Mouse (Mus musculus) C2C12 (cell line): ENCODE measurements at regions not wholly inside any gene's neighbourhood (a gene's known extent, or its start where the extent isn't known, plus 50 kb on each side); places are given as distances from the start of the nearest gene placed in this dataset.

ENCODE experiments used
- CTCF ChIP-seq: IDR thresholded peaks from one replicate; pipeline ENCODE4 v1.5.1; 2011; ENCODE audit not compliant: control insufficient read depth, insufficient read depth, insufficient read length
- MAX ChIP-seq: IDR thresholded peaks from one replicate; pipeline ENCODE4 v1.6.1; 2011; ENCODE audit warnings: mild to moderate bottlenecking, control low read depth
- USF1 ChIP-seq: IDR thresholded peaks from one replicate; pipeline ENCODE4 v1.6.1; 2011; ENCODE audit warnings: low read depth, mild to moderate bottlenecking, control low read depth, moderate library complexity

- no peak for TF ChIP-seq USF1
- TF ChIP-seq CTCF: no peak
- TF ChIP-seq MAX: no peak
Measured at GRCm38 (mm10) chr3:9342167-9342566, 267.7 kb downstream of the Zfp704 start.
